Mouse (Mus musculus): ENCODE measurements around the gene Kank1.

GRCm38 (mm10) chr19:25405987-25406386 lies 169.2 kb downstream of the Kank1 start:
- TF ChIP-seq CTCF (IDR thresholded peaks at IDR 0.05; ENCODE audit: low read depth): no peak
- TF ChIP-seq EP300 (IDR thresholded peaks at IDR 0.05; ENCODE audit: low read depth): no peak

All from heart, postnatal 0 days (tissue).